Mouse (Mus musculus): ENCODE measurements at regions not wholly inside any gene's neighbourhood (a gene's known extent, or its start where the extent isn't known, plus 50 kb on each side); places are given as distances from the start of the nearest gene placed in this dataset.

GRCm38 (mm10) chr1:71941688-71942087 lies 270.4 kb downstream of the Mreg start:
- Histone ChIP-seq H3K9me3 (no peaks in the 10 kb centered on the region), H3K27ac (no peak overlapping the region), H3K9ac (no peak overlapping the region), H3K4me3 (replicated peaks) (no peak overlapping the region), H3K36me3 (no peaks in the 10 kb centered on the region), H3K27me3 (replicated peaks) (no peaks in the 10 kb centered on the region), H3K4me1 (0 out of 2 replicates have a peak, but pooled peaks cover 10% of the 10 kb centered on the region), H3K4me2 (no peak overlapping the region)
- ATAC-seq (ENCODE audit: insufficient read depth, low FRiP score, low read depth), result no peak
- WGBS, result 71% methylated on average over 4 of the region's 4 CpGs

GRCm38 (mm10) chr1:71940900-71941299 lies 271.2 kb downstream of the Mreg start:
- Histone ChIP-seq H3K27ac (no peak overlapping the region), H3K27me3 (replicated peaks) (no peaks in the 10 kb centered on the region), H3K9ac (no peak overlapping the region), H3K4me2 (no peak overlapping the region), H3K9me3 (no peaks in the 10 kb centered on the region), H3K4me3 (replicated peaks) (no peak overlapping the region), H3K4me1 (0 out of 2 replicates have a peak, but pooled peaks cover 10% of the 10 kb centered on the region), H3K36me3 (no peaks in the 10 kb centered on the region)
- 60% methylated on average over 4 of the region's 4 CpGs for WGBS
- ATAC-seq (ENCODE audit: insufficient read depth, low FRiP score, low read depth), result no peak

GRCm38 (mm10) chr1:71938323-71939007 lies 273.6 kb downstream of the Mreg start:
- Histone ChIP-seq H3K27ac (no peak overlapping the region), H3K27me3 (replicated peaks) (no peaks in the 10 kb centered on the region), H3K36me3 (no peaks in the 10 kb centered on the region), H3K4me3 (replicated peaks) (no peak overlapping the region), H3K9me3 (no peaks in the 10 kb centered on the region), H3K4me1 (0 out of 2 replicates have a peak, but pooled peaks cover 10% of the 10 kb centered on the region), H3K9ac (no peak overlapping the region), H3K4me2 (peak overlapping the region; percentile 29)
- 17% methylated on average over 12 of the region's 12 CpGs for WGBS
- ATAC-seq (ENCODE audit: insufficient read depth, low FRiP score, low read depth), result no peak

- H3K27me3 ChIP-seq (replicated peaks), result no peaks in the 10 kb centered on the region
- H3K36me3 ChIP-seq, result no peaks in the 10 kb centered on the region
- no peak overlapping the region for H3K27ac ChIP-seq
- WGBS, result 31% methylated on average over 8 of the region's 8 CpGs
- no peaks in the 10 kb centered on the region for H3K9me3 ChIP-seq
- no peak for ATAC-seq (ENCODE audit: insufficient read depth, low FRiP score, low read depth)
- peak overlapping the region; percentile 29 for H3K4me2 ChIP-seq
- no peak overlapping the region for H3K9ac ChIP-seq
- H3K4me1 ChIP-seq, result 0 out of 2 replicates have a peak, but pooled peaks cover 10% of the 10 kb centered on the region
- H3K4me3 ChIP-seq (replicated peaks), result no peak overlapping the region
Observed at GRCm38 (mm10) chr1:71937922-71938321, 274.2 kb downstream of the Mreg start.

- Histone ChIP-seq H3K27me3 (replicated peaks) (no peaks in the 10 kb centered on the region), H3K36me3 (no peaks in the 10 kb centered on the region), H3K4me1 (0 out of 2 replicates have a peak, but pooled peaks cover 10% of the 10 kb centered on the region), H3K9me3 (no peaks in the 10 kb centered on the region), H3K9ac (no peak overlapping the region), H3K4me2 (no peak overlapping the region), H3K27ac (no peak overlapping the region), H3K4me3 (replicated peaks) (no peak overlapping the region)
- ATAC-seq (ENCODE audit: insufficient read depth, low FRiP score, low read depth), result peak; percentile 72
- WGBS, result 52% methylated on average over 3 of the region's 3 CpGs
Observed at GRCm38 (mm10) chr1:71937168-71937567, 274.9 kb downstream of the Mreg start.

- no peak for ATAC-seq (ENCODE audit: insufficient read depth, low FRiP score, low read depth)
- Histone ChIP-seq H3K4me1 (0 out of 2 replicates have a peak, but pooled peaks cover 10% of the 10 kb centered on the region), H3K27me3 (replicated peaks) (no peaks in the 10 kb centered on the region), H3K36me3 (no peaks in the 10 kb centered on the region), H3K4me3 (replicated peaks) (no peak overlapping the region), H3K9me3 (no peaks in the 10 kb centered on the region), H3K4me2 (no peak overlapping the region), H3K9ac (no peak overlapping the region), H3K27ac (no peak overlapping the region)
- WGBS, result 37% methylated on average over 5 of the region's 5 CpGs
Observed at GRCm38 (mm10) chr1:71936501-71937129, 275.5 kb downstream of the Mreg start.

- ATAC-seq (ENCODE audit: insufficient read depth, low FRiP score, low read depth), result no peak
- Histone ChIP-seq H3K9me3 (no peaks in the 10 kb centered on the region), H3K36me3 (no peaks in the 10 kb centered on the region), H3K4me1 (no peaks in the 10 kb centered on the region), H3K27me3 (replicated peaks) (no peaks in the 10 kb centered on the region), H3K4me3 (replicated peaks) (no peak overlapping the region), H3K9ac (no peak overlapping the region), H3K27ac (no peak overlapping the region), H3K4me2 (no peak overlapping the region)
- WGBS, result 95% methylated on average over 2 of the region's 2 CpGs
Observed at GRCm38 (mm10) chr1:71925501-71925900, 272.5 kb upstream of the Fn1 start.

GRCm38 (mm10) chr1:71924884-71925283 lies 271.9 kb upstream of the Fn1 start:
- no peaks in the 10 kb centered on the region for H3K4me1 ChIP-seq
- no peaks in the 10 kb centered on the region for H3K27me3 ChIP-seq (replicated peaks)
- no peak for ATAC-seq (ENCODE audit: insufficient read depth, low FRiP score, low read depth)
- H3K27ac ChIP-seq, result no peak overlapping the region
- 66% methylated on average over 1 of the region's 1 CpGs for WGBS
- no peak overlapping the region for H3K9ac ChIP-seq
- H3K9me3 ChIP-seq, result no peaks in the 10 kb centered on the region
- H3K4me2 ChIP-seq, result no peak overlapping the region
- H3K36me3 ChIP-seq, result no peaks in the 10 kb centered on the region
- H3K4me3 ChIP-seq (replicated peaks), result no peak overlapping the region

- Histone ChIP-seq H3K9me3 (no peaks in the 10 kb centered on the region), H3K4me1 (no peaks in the 10 kb centered on the region), H3K9ac (no peak overlapping the region), H3K27me3 (replicated peaks) (no peaks in the 10 kb centered on the region), H3K4me3 (replicated peaks) (no peak overlapping the region), H3K27ac (no peak overlapping the region), H3K4me2 (no peak overlapping the region), H3K36me3 (no peaks in the 10 kb centered on the region)
- WGBS, result 74% methylated on average over 3 of the region's 3 CpGs
- ATAC-seq (ENCODE audit: insufficient read depth, low FRiP score, low read depth), result no peak
Observed at GRCm38 (mm10) chr1:71923731-71924130, 270.7 kb upstream of the Fn1 start.

GRCm38 (mm10) chr1:71921456-71921855 lies 268.5 kb upstream of the Fn1 start:
- ATAC-seq (ENCODE audit: insufficient read depth, low FRiP score, low read depth), result no peak
- WGBS, result 72% methylated on average over 2 of the region's 2 CpGs
- H3K4me2 ChIP-seq, result no peak overlapping the region
- no peaks in the 10 kb centered on the region for H3K9me3 ChIP-seq
- no peaks in the 10 kb centered on the region for H3K4me1 ChIP-seq
- no peak overlapping the region for H3K9ac ChIP-seq
- no peaks in the 10 kb centered on the region for H3K27me3 ChIP-seq (replicated peaks)
- no peak overlapping the region for H3K4me3 ChIP-seq (replicated peaks)
- no peak overlapping the region for H3K27ac ChIP-seq
- H3K36me3 ChIP-seq, result no peaks in the 10 kb centered on the region

- Histone ChIP-seq H3K4me1 (no peaks in the 10 kb centered on the region), H3K9me3 (no peaks in the 10 kb centered on the region), H3K36me3 (no peaks in the 10 kb centered on the region), H3K27ac (no peak overlapping the region), H3K4me3 (replicated peaks) (no peak overlapping the region), H3K4me2 (no peak overlapping the region), H3K9ac (no peak overlapping the region), H3K27me3 (replicated peaks) (no peaks in the 10 kb centered on the region)
- WGBS, result 69% methylated on average over 2 of the region's 2 CpGs
- ATAC-seq (ENCODE audit: insufficient read depth, low FRiP score, low read depth), result no peak
Observed at GRCm38 (mm10) chr1:71919891-71920290, 266.9 kb upstream of the Fn1 start.

GRCm38 (mm10) chr1:71917021-71917420 lies 264.0 kb upstream of the Fn1 start:
- 48% methylated on average over 2 of the region's 2 CpGs for WGBS
- no peak for ATAC-seq (ENCODE audit: insufficient read depth, low FRiP score, low read depth)

More at GRCm38 (mm10) chr1:71917021-71917420, 264.0 kb upstream of the Fn1 start:
- no peaks in the 10 kb centered on the region for H3K4me1 ChIP-seq
- H3K27me3 ChIP-seq (replicated peaks), result no peaks in the 10 kb centered on the region
- H3K27ac ChIP-seq, result no peak overlapping the region
- no peaks in the 10 kb centered on the region for H3K9me3 ChIP-seq
- no peak overlapping the region for H3K4me3 ChIP-seq (replicated peaks)
- H3K9ac ChIP-seq, result no peak overlapping the region
- H3K36me3 ChIP-seq, result no peaks in the 10 kb centered on the region
- H3K4me2 ChIP-seq, result no peak overlapping the region

Data from stomach, embryonic 15.5 days (tissue).